Mouse (Mus musculus): ENCODE data around the gene Iqsec3. TPM values are rescaled to one million over a fixed set of nuclear protein-coding genes. Genes with fewer than 3 reads are reported as not detected.

Iqsec3 gene
- polyA plus RNA-seq, 1 experiment from 2014 or later: not detected

GRCm38 (mm10) chr6:121494319-121494718, 20.8 kb upstream of the Iqsec3 start:
- no peaks in the 10 kb centered on the region for H3K9me3 ChIP-seq (ENCODE audit: low read depth, low read length)
- H3K4me1 ChIP-seq (ENCODE audit: insufficient read depth): no peaks in the 10 kb centered on the region
- TF ChIP-seq CTCF (IDR thresholded peaks at IDR 0.05; ENCODE audit: low read depth): no peak
- ATAC-seq (ENCODE audit: insufficient read depth) (no peak), DNase-seq (no peak)
- H3K4me2 ChIP-seq: no peak overlapping the region
- H3K36me3 ChIP-seq (ENCODE audit: insufficient read depth): no peaks in the 10 kb centered on the region
- 76% methylated on average over 4 of the region's 4 CpGs for WGBS
- no peaks in the 10 kb centered on the region for H3K27me3 ChIP-seq (ENCODE audit: insufficient read depth, low read length)
- no peak overlapping the region for H3K27ac ChIP-seq (ENCODE audit: low read depth)
- no peak overlapping the region for H3K9ac ChIP-seq
- H3K4me3 ChIP-seq (ENCODE audit: low read depth, low read length): no peak overlapping the region

- Histone ChIP-seq H3K27ac (ENCODE audit: low read depth) (no peak overlapping the region), H3K36me3 (ENCODE audit: insufficient read depth) (no peaks in the 10 kb centered on the region), H3K4me2 (no peak overlapping the region), H3K9ac (no peak overlapping the region), H3K9me3 (ENCODE audit: low read depth, low read length) (no peaks in the 10 kb centered on the region), H3K27me3 (ENCODE audit: insufficient read depth, low read length) (no peaks in the 10 kb centered on the region), H3K4me3 (ENCODE audit: low read depth, low read length) (no peak overlapping the region), H3K4me1 (ENCODE audit: insufficient read depth) (no peaks in the 10 kb centered on the region)
- ATAC-seq (ENCODE audit: insufficient read depth) (no peak), DNase-seq (no peak)
- WGBS: 88% methylated on average over 5 of the region's 5 CpGs
- TF ChIP-seq CTCF (IDR thresholded peaks at IDR 0.05; ENCODE audit: low read depth): no peak
Observed at GRCm38 (mm10) chr6:121491339-121491738, 17.9 kb upstream of the Iqsec3 start.

GRCm38 (mm10) chr6:121472273-121472672, 1.2 kb downstream of the Iqsec3 start:
- Histone ChIP-seq H3K36me3 (ENCODE audit: insufficient read depth) (no peaks in the 10 kb centered on the region), H3K9me3 (ENCODE audit: low read depth, low read length) (no peaks in the 10 kb centered on the region), H3K27me3 (ENCODE audit: insufficient read depth, low read length) (peaks cover 26% of the 10 kb centered on the region), H3K9ac (no peak overlapping the region), H3K4me1 (ENCODE audit: insufficient read depth) (no peaks in the 10 kb centered on the region), H3K4me3 (ENCODE audit: low read depth, low read length) (no peak overlapping the region), H3K27ac (ENCODE audit: low read depth) (no peak overlapping the region), H3K4me2 (no peak overlapping the region)
- TF ChIP-seq CTCF (IDR thresholded peaks at IDR 0.05; ENCODE audit: low read depth): no peak
- 32% methylated on average over 5 of the region's 5 CpGs for WGBS
- ATAC-seq (ENCODE audit: insufficient read depth): no peak
- DNase-seq: no peak

DNA sequence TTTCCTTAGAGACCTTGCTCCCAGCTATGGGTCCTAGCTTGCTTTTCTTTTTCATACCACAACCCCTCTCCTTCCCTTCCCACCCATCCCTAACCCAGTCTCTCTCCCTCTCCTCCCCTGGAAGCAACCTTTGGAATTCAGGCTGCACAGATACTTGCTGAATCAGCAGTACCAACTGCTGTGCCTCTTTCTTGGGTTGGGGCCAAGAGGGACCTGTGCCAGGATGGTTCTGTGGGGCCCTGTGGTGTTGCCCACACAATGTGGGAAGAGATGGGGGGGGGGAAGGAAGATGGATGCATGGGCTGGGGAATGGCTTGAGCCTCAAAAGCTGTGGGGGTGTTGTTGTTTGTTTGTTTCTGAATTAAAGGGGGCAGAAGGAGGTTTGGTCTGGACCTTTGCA, 5.2 kb downstream of the Iqsec3 start:
- no peak for DNase-seq
- Histone ChIP-seq H3K4me3 (ENCODE audit: low read depth, low read length) (no peak overlapping the region), H3K4me2 (no peak overlapping the region), H3K27me3 (ENCODE audit: insufficient read depth, low read length) (peaks cover 7% of the 10 kb centered on the region), H3K9ac (no peak overlapping the region), H3K36me3 (ENCODE audit: insufficient read depth) (no peaks in the 10 kb centered on the region), H3K9me3 (ENCODE audit: low read depth, low read length) (no peaks in the 10 kb centered on the region), H3K27ac (ENCODE audit: low read depth) (no peak overlapping the region), H3K4me1 (ENCODE audit: insufficient read depth) (no peaks in the 10 kb centered on the region)
- no peak for TF ChIP-seq CTCF (IDR thresholded peaks at IDR 0.05; ENCODE audit: low read depth)
- ATAC-seq (ENCODE audit: insufficient read depth): no peak

DNA sequence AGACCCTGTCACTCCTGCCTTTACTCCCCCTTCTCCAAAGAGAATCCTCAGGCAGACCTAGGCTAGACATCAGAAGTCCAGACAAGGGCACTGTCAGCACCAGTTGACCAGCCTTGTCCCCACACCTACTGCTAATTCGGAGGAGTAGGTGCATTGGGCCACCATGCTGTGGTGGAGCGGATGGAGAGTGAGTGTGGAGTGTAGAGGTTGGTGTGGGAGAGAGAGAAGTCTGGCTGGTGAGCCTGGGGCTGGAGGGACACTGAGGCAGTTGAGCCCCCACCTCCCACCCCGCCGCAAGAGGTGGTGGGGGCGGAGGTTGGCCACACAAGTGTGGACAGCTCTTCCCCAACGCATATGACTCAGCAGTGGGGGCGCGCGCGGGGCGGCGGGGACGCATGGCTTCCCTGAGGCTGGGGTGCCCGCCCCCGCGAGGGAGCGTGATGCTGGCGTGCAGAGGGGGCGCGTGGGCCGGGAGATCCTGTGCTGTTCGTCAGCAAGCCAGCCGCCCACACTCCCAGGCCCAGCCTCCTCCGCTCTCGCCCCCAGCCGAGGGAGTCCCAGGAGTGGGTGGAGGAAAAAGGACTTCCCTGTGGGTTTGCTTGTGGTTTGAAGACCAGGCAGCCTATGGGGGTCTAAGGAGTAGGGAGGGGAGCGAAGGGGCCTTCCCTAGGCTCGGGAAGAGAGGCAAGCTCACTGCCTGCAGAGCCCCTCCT, 10.7 kb downstream of the Iqsec3 start:
- Histone ChIP-seq H3K9ac (no peak overlapping the region), H3K27me3 (ENCODE audit: insufficient read depth, low read length) (0 out of 2 replicates have a peak, but pooled peaks cover 3% of the 10 kb centered on the region), H3K4me2 (peak overlapping the region; percentile 31; the same call in 1 of the 2 replicates), H3K4me1 (ENCODE audit: insufficient read depth) (no peaks in the 10 kb centered on the region), H3K9me3 (ENCODE audit: low read depth, low read length) (no peaks in the 10 kb centered on the region), H3K36me3 (ENCODE audit: insufficient read depth) (no peaks in the 10 kb centered on the region), H3K27ac (ENCODE audit: low read depth) (no peak overlapping the region), H3K4me3 (ENCODE audit: low read depth, low read length) (no peak overlapping the region)
- WGBS: 3% methylated on average over 20 of the region's 28 CpGs
- TF ChIP-seq CTCF (IDR thresholded peaks at IDR 0.05; ENCODE audit: low read depth): no peak
- DNase-seq (no peak), ATAC-seq (ENCODE audit: insufficient read depth) (peak; percentile 28)

DNA sequence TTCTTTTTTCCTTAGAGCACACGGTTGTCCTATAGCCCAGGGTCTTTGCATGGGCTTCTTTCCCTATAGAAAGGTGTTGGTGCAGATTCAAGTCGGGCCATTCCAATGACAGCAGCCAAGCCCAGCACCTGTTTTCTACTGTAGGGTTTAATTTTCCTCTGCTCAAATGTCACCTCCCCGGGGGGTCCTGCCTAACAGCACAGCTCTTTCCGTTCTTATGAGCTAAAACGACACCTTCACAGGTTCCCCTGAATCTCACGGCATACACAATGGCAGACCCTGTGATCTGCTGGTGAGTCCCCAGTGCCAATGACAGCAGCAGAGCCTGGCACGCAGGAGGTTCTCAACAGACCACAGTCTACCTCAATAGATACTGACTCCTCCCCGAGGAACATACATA, 16.1 kb downstream of the Iqsec3 start:
- TF ChIP-seq CTCF (IDR thresholded peaks at IDR 0.05; ENCODE audit: low read depth): no peak
- ATAC-seq (ENCODE audit: insufficient read depth): no peak
- Histone ChIP-seq H3K27me3 (ENCODE audit: insufficient read depth, low read length) (no peaks in the 10 kb centered on the region), H3K9ac (no peak overlapping the region), H3K27ac (ENCODE audit: low read depth) (no peak overlapping the region), H3K9me3 (ENCODE audit: low read depth, low read length) (no peaks in the 10 kb centered on the region), H3K4me1 (ENCODE audit: insufficient read depth) (no peaks in the 10 kb centered on the region), H3K4me2 (no peak overlapping the region), H3K4me3 (ENCODE audit: low read depth, low read length) (no peak overlapping the region), H3K36me3 (ENCODE audit: insufficient read depth) (no peaks in the 10 kb centered on the region)
- DNase-seq: no peak
- WGBS: 47% methylated on average over 8 of the region's 8 CpGs

DNA sequence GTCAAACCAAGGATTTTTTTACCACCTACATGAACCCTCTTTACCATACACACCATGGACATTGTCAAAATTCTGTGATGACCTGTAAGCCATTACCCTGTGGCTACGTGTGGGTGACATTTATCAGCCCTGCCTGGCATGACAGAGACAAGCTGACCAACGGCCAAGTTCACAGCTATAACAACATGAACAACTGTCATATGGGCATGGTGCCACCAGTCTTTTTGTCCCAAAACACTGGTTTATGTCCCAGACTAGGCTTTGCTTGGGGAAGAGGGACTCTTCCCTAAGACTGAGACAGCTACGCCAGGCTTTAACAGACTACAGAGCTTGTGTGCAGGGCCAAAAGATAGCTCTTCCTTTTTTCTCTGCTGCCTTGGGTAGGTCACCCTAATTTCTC, 16.8 kb downstream of the Iqsec3 start:
- Histone ChIP-seq H3K36me3 (ENCODE audit: insufficient read depth) (no peaks in the 10 kb centered on the region), H3K4me2 (no peak overlapping the region), H3K27ac (ENCODE audit: low read depth) (no peak overlapping the region), H3K4me3 (ENCODE audit: low read depth, low read length) (no peak overlapping the region), H3K9me3 (ENCODE audit: low read depth, low read length) (no peaks in the 10 kb centered on the region), H3K4me1 (ENCODE audit: insufficient read depth) (no peaks in the 10 kb centered on the region), H3K9ac (no peak overlapping the region), H3K27me3 (ENCODE audit: insufficient read depth, low read length) (no peaks in the 10 kb centered on the region)
- WGBS: 58% methylated on average over 3 of the region's 3 CpGs
- no peak for TF ChIP-seq CTCF (IDR thresholded peaks at IDR 0.05; ENCODE audit: low read depth)
- no peak for DNase-seq
- no peak for ATAC-seq (ENCODE audit: insufficient read depth)
